Mouse (Mus musculus): ENCODE measurements around the gene Gnl3l. TPM values are rescaled to one million over a fixed set of nuclear protein-coding genes. Genes with fewer than 3 reads are reported as not detected.

The Gnl3l gene
- polyA plus RNA-seq, 1 experiment: 14.3 TPM

GRCm38 (mm10) chrX:150963027-150963426 lies 54.1 kb downstream of the Gnl3l start:
- no peak overlapping the region for H3K27ac ChIP-seq (ENCODE audit: control insufficient read depth, insufficient read depth, low read length)
- no peaks in the 10 kb centered on the region for H3K27me3 ChIP-seq (ENCODE audit: control insufficient read depth, insufficient read depth, low read length)
- TF ChIP-seq POLR2A (IDR thresholded peaks at IDR 0.05; ENCODE audit: control insufficient read depth, extremely low read depth, insufficient read depth, low read length, poor library complexity) (no peak), CTCF (IDR thresholded peaks at IDR 0.05; ENCODE audit: borderline replicate concordance, control insufficient read depth, extremely low read depth, insufficient read depth, low read length, poor library complexity) (no peak)
- H3K4me1 ChIP-seq (replicated peaks; ENCODE audit: control insufficient read depth, insufficient read depth, low read length): no peaks in the 10 kb centered on the region
- peak; percentile 3 for DNase-seq
- no peak overlapping the region for H3K4me3 ChIP-seq (ENCODE audit: control insufficient read depth, insufficient read depth, low read length)
- no peaks in the 10 kb centered on the region for H3K36me3 ChIP-seq (ENCODE audit: control insufficient read depth, insufficient read depth, low read length)
- 46% methylated on average over 2 of the region's 2 CpGs for WGBS

- no peaks in the 10 kb centered on the region for H3K27me3 ChIP-seq (ENCODE audit: control insufficient read depth, insufficient read depth, low read length)
- no peak for TF ChIP-seq POLR2A (IDR thresholded peaks at IDR 0.05; ENCODE audit: control insufficient read depth, extremely low read depth, insufficient read depth, low read length, poor library complexity)
- no peak for TF ChIP-seq CTCF (IDR thresholded peaks at IDR 0.05; ENCODE audit: borderline replicate concordance, control insufficient read depth, extremely low read depth, insufficient read depth, low read length, poor library complexity)
- no peaks in the 10 kb centered on the region for H3K36me3 ChIP-seq (ENCODE audit: control insufficient read depth, insufficient read depth, low read length)
- 56% methylated on average over 5 of the region's 5 CpGs for WGBS
- no peaks in the 10 kb centered on the region for H3K4me1 ChIP-seq (replicated peaks; ENCODE audit: control insufficient read depth, insufficient read depth, low read length)
- DNase-seq: no peak
- H3K27ac ChIP-seq (ENCODE audit: control insufficient read depth, insufficient read depth, low read length): no peak overlapping the region
- H3K4me3 ChIP-seq (ENCODE audit: control insufficient read depth, insufficient read depth, low read length): no peak overlapping the region
Observed at GRCm38 (mm10) chrX:150960702-150961101, 56.4 kb downstream of the Gnl3l start.

GRCm38 (mm10) chrX:150956522-150957300 lies 60.4 kb downstream of the Gnl3l start:
- no peak overlapping the region for H3K4me3 ChIP-seq (ENCODE audit: control insufficient read depth, insufficient read depth, low read length)
- TF ChIP-seq CTCF (IDR thresholded peaks at IDR 0.05; ENCODE audit: borderline replicate concordance, control insufficient read depth, extremely low read depth, insufficient read depth, low read length, poor library complexity): 0 out of 2 replicates have a peak, but pooled peaks have one; percentile 24
- TF ChIP-seq POLR2A (IDR thresholded peaks at IDR 0.05; ENCODE audit: control insufficient read depth, extremely low read depth, insufficient read depth, low read length, poor library complexity): no peak
- peak; percentile 42 for DNase-seq
- no peaks in the 10 kb centered on the region for H3K4me1 ChIP-seq (replicated peaks; ENCODE audit: control insufficient read depth, insufficient read depth, low read length)
- no peak overlapping the region for H3K27ac ChIP-seq (ENCODE audit: control insufficient read depth, insufficient read depth, low read length)
- WGBS: 15% methylated on average over 25 of the region's 25 CpGs
- no peaks in the 10 kb centered on the region for H3K36me3 ChIP-seq (ENCODE audit: control insufficient read depth, insufficient read depth, low read length)
- no peaks in the 10 kb centered on the region for H3K27me3 ChIP-seq (ENCODE audit: control insufficient read depth, insufficient read depth, low read length)

GRCm38 (mm10) chrX:150956016-150956415 lies 61.1 kb downstream of the Gnl3l start:
- H3K4me1 ChIP-seq (replicated peaks; ENCODE audit: control insufficient read depth, insufficient read depth, low read length): no peaks in the 10 kb centered on the region
- TF ChIP-seq CTCF (IDR thresholded peaks at IDR 0.05; ENCODE audit: borderline replicate concordance, control insufficient read depth, extremely low read depth, insufficient read depth, low read length, poor library complexity) (no peak), POLR2A (IDR thresholded peaks at IDR 0.05; ENCODE audit: control insufficient read depth, extremely low read depth, insufficient read depth, low read length, poor library complexity) (no peak)
- WGBS: 90% methylated on average over 1 of the region's 1 CpGs
- no peaks in the 10 kb centered on the region for H3K27me3 ChIP-seq (ENCODE audit: control insufficient read depth, insufficient read depth, low read length)
- no peak overlapping the region for H3K4me3 ChIP-seq (ENCODE audit: control insufficient read depth, insufficient read depth, low read length)
- no peak for DNase-seq
- no peaks in the 10 kb centered on the region for H3K36me3 ChIP-seq (ENCODE audit: control insufficient read depth, insufficient read depth, low read length)
- H3K27ac ChIP-seq (ENCODE audit: control insufficient read depth, insufficient read depth, low read length): no peak overlapping the region

GRCm38 (mm10) chrX:150955441-150955840 lies 61.7 kb downstream of the Gnl3l start:
- no peaks in the 10 kb centered on the region for H3K36me3 ChIP-seq (ENCODE audit: control insufficient read depth, insufficient read depth, low read length)
- 97% methylated on average over 2 of the region's 2 CpGs for WGBS
- TF ChIP-seq POLR2A (IDR thresholded peaks at IDR 0.05; ENCODE audit: control insufficient read depth, extremely low read depth, insufficient read depth, low read length, poor library complexity): no peak
- no peak for TF ChIP-seq CTCF (IDR thresholded peaks at IDR 0.05; ENCODE audit: borderline replicate concordance, control insufficient read depth, extremely low read depth, insufficient read depth, low read length, poor library complexity)
- no peaks in the 10 kb centered on the region for H3K4me1 ChIP-seq (replicated peaks; ENCODE audit: control insufficient read depth, insufficient read depth, low read length)
- H3K27me3 ChIP-seq (ENCODE audit: control insufficient read depth, insufficient read depth, low read length): no peaks in the 10 kb centered on the region
- H3K4me3 ChIP-seq (ENCODE audit: control insufficient read depth, insufficient read depth, low read length): no peak overlapping the region
- H3K27ac ChIP-seq (ENCODE audit: control insufficient read depth, insufficient read depth, low read length): no peak overlapping the region
- no peak for DNase-seq

GRCm38 (mm10) chrX:150954721-150955120 lies 62.4 kb downstream of the Gnl3l start:
- WGBS: 96% methylated on average over 1 of the region's 1 CpGs
- DNase-seq: no peak
- Histone ChIP-seq H3K27ac (ENCODE audit: control insufficient read depth, insufficient read depth, low read length) (no peak overlapping the region), H3K4me3 (ENCODE audit: control insufficient read depth, insufficient read depth, low read length) (no peak overlapping the region), H3K27me3 (ENCODE audit: control insufficient read depth, insufficient read depth, low read length) (no peaks in the 10 kb centered on the region), H3K36me3 (ENCODE audit: control insufficient read depth, insufficient read depth, low read length) (no peaks in the 10 kb centered on the region), H3K4me1 (replicated peaks; ENCODE audit: control insufficient read depth, insufficient read depth, low read length) (no peaks in the 10 kb centered on the region)
- no peak for TF ChIP-seq POLR2A (IDR thresholded peaks at IDR 0.05; ENCODE audit: control insufficient read depth, extremely low read depth, insufficient read depth, low read length, poor library complexity)
- no peak for TF ChIP-seq CTCF (IDR thresholded peaks at IDR 0.05; ENCODE audit: borderline replicate concordance, control insufficient read depth, extremely low read depth, insufficient read depth, low read length, poor library complexity)

Other genes starting within 250 kb of the Gnl3l start
- gene Maged2, start 203.0 kb downstream of the Gnl3l start, polyA plus RNA-seq (2012; rRNA removed): 9.3 and 11.1 TPM in 2 replicates
- 3.4 and 4.0 TPM in 2 replicates for gene Fgd1, start 28.8 kb upstream of the Gnl3l start, polyA plus RNA-seq (2012; rRNA removed)
- gene Tsr2, start 79.2 kb upstream of the Gnl3l start, polyA plus RNA-seq (2012; rRNA removed): 5.0 and 5.8 TPM in 2 replicates
- 0.12 and 0.29 TPM in 2 replicates for gene Wnk3, start 180.8 kb upstream of the Gnl3l start, polyA plus RNA-seq (2012; rRNA removed)

Measured in thymus, adult 2 months (tissue).